Mouse (Mus musculus) neutrophil, adult 5-6 weeks (primary cell): ENCODE measurements around the gene Apoa1. TPM values are rescaled to one million over a fixed set of nuclear protein-coding genes. Genes with fewer than 3 reads are reported as not detected.

Experiments
- ATAC-seq: fragments of 151-379, 151-347 bp; 2 replicates; pipeline ENCODE4 v1.8.0; 2017; ENCODE audit warnings: mild to moderate bottlenecking, moderate TSS enrichment; ENCODE audit not compliant: insufficient number of reproducible peaks, poor library complexity, low FRiP score, severe bottlenecking; ENCODE audit errors: extremely low read depth
- total RNA-seq: library from RNA; stranded (forward); fragments of 200-1000 nt; gene quantifications from 2 replicates; pipeline ENCODE4 v1.2.3, GENCODE M21; 2017

Gene Apoa1
- total RNA-seq, 1 experiment from 2014 or later: 0.70 TPM

GRCm38 (mm10) chr9:46210473-46210872 is 17.9 kb upstream of the Apoa1 start:
- no peak for ATAC-seq

- no peak for ATAC-seq
Observed at GRCm38 (mm10) chr9:46214276-46214675, 14.1 kb upstream of the Apoa1 start.

- no peak for ATAC-seq
Observed at GRCm38 (mm10) chr9:46214946-46215337, 13.4 kb upstream of the Apoa1 start.

- no peak for ATAC-seq
Observed at GRCm38 (mm10) chr9:46215338-46216322, 12.8 kb upstream of the Apoa1 start.

GRCm38 (mm10) chr9:46216744-46217470 is 11.5 kb upstream of the Apoa1 start:
- no peak for ATAC-seq

- ATAC-seq: no peak
Observed at GRCm38 (mm10) chr9:46218176-46218575, 10.2 kb upstream of the Apoa1 start.

- ATAC-seq: no peak
Observed at GRCm38 (mm10) chr9:46223090-46223489, 5.3 kb upstream of the Apoa1 start.

- ATAC-seq: no peak
Observed at GRCm38 (mm10) chr9:46224101-46224500, 4.3 kb upstream of the Apoa1 start.

GRCm38 (mm10) chr9:46224945-46225660 is 3.3 kb upstream of the Apoa1 start:
- ATAC-seq: no peak

- ATAC-seq: no peak
Observed at GRCm38 (mm10) chr9:46227064-46227614, 1.2 kb upstream of the Apoa1 start.

GRCm38 (mm10) chr9:46229573-46230449 is 1.4 kb downstream of the Apoa1 start:
- ATAC-seq: no peak

- no peak for ATAC-seq
Observed at GRCm38 (mm10) chr9:46230450-46230975, 2.1 kb downstream of the Apoa1 start.

GRCm38 (mm10) chr9:46235196-46235595 is 6.8 kb downstream of the Apoa1 start:
- ATAC-seq: no peak

GRCm38 (mm10) chr9:46235596-46235648 is 7.0 kb downstream of the Apoa1 start, which contains the start of gene Apoc3:
Gene Apoc3, minus strand, starts transcription at chr9:46235636.
- ATAC-seq: no peak

GRCm38 (mm10) chr9:46235649-46236048 is 7.3 kb downstream of the Apoa1 start:
- ATAC-seq: no peak

GRCm38 (mm10) chr9:46238850-46239249 is 10.5 kb downstream of the Apoa1 start:
- ATAC-seq: no peak

- no peak for ATAC-seq
Observed at GRCm38 (mm10) chr9:46240526-46241153, 12.3 kb downstream of the Apoa1 start, which contains the start of gene Apoa4. Gene Apoa4, plus strand, starts transcription at chr9:46240696.

GRCm38 (mm10) chr9:46241818-46242217 is 13.4 kb downstream of the Apoa1 start:
- no peak for ATAC-seq
